Mouse (Mus musculus) stomach, embryonic 14.5 days (tissue): ENCODE measurements at regions not wholly inside any gene's neighbourhood (a gene's known extent, or its start where the extent isn't known, plus 50 kb on each side); places are given as distances from the start of the nearest gene placed in this dataset.
A peak's percentile ranks its signal among the peaks of the same experiment; 100 is the strongest.
"Not testable (repeated sequence)": the region's sequence is repeated elsewhere in the genome, so short reads cannot be mapped to it uniquely, and the experiment has no call there.

Source experiments
- ATAC-seq: fragments of 200-750 bp; cut with Nextera tagmentation; 2 replicates; pipeline ENCODE4 v1.8.0; 2017; ENCODE audit warnings: low read depth, moderate TSS enrichment; ENCODE audit not compliant: insufficient number of reproducible peaks, insufficient read depth, low FRiP score
- H3K27ac ChIP-seq: fragments of 300-500 bp; sonication (generic); 2 replicates; pipeline ENCODE4 v1.5.1; 2014; ENCODE audit warnings: mild to moderate bottlenecking, low read length, moderate library complexity, mixed read lengths
- H3K27me3 ChIP-seq: fragments of 300-500 bp; sonication (generic); 2 replicates; pipeline ENCODE4 v1.6.1; 2014; ENCODE audit warnings: low read length, control low read depth, mixed read lengths; ENCODE audit not compliant: control insufficient read depth, insufficient read depth
- H3K36me3 ChIP-seq: fragments of 300-500 bp; sonication (generic); 2 replicates; pipeline ENCODE4 v1.6.1; 2014; ENCODE audit warnings: mild to moderate bottlenecking, control low read depth, low read length, moderate library complexity, mixed read lengths; ENCODE audit not compliant: control insufficient read depth, insufficient read depth
- H3K4me1 ChIP-seq: fragments of 300-500 bp; sonication (generic); 2 replicates; pipeline ENCODE4 v1.6.1; 2014; ENCODE audit warnings: low read length, control low read depth, mixed read lengths; ENCODE audit not compliant: control insufficient read depth, insufficient read depth
- H3K4me2 ChIP-seq: fragments of 300-500 bp; sonication (generic); replicated peaks from 2 replicates; pipeline ENCODE4 v1.6.1; 2014; ENCODE audit warnings: low read depth, low read length, control low read depth
- H3K4me3 ChIP-seq: fragments of 300-500 bp; sonication (generic); 2 replicates; pipeline ENCODE4 v1.5.1; 2014; ENCODE audit warnings: low read depth, low read length, control low read depth
- H3K9ac ChIP-seq: fragments of 300-500 bp; sonication (generic); replicated peaks from 2 replicates; pipeline ENCODE4 v1.6.1; 2014; ENCODE audit warnings: low read depth, mild to moderate bottlenecking, control low read depth, low read length, moderate library complexity, mixed read lengths
- H3K9me3 ChIP-seq: fragments of 300-500 bp; sonication (generic); 2 replicates; pipeline ENCODE4 v1.6.1; 2016; ENCODE audit warnings: low read depth, low read length, control low read depth; ENCODE audit not compliant: control insufficient read depth
- WGBS: fragments of 180-500 bp; shearing (Covaris S2); extraction: QIAGEN DNeasy Blood & Tissue Kit; methylation state at CpG from one replicate; pipeline ENCODE4 v1.1.7; 2014; 5-methylcytosine and 5-hydroxymethylcytosine counted together

- not testable (repeated sequence) for ATAC-seq, H3K27me3 ChIP-seq, H3K36me3 ChIP-seq, H3K9ac ChIP-seq, H3K9me3 ChIP-seq, H3K4me3 ChIP-seq, H3K4me1 ChIP-seq, H3K4me2 ChIP-seq, H3K27ac ChIP-seq
- 70% methylated on average over 3 of the region's 3 CpGs for WGBS
Observed at GRCm38 (mm10) chr7:63994769-63995168, 56.1 kb upstream of the Klf13 start.

GRCm38 (mm10) chr7:63992155-63992554 is 53.4 kb upstream of the Klf13 start:
- WGBS = 95% methylated on average over 13 of the region's 13 CpGs
- H3K27me3 ChIP-seq = no peaks in the 10 kb centered on the region
- no peaks in the 10 kb centered on the region for H3K36me3 ChIP-seq

GRCm38 (mm10) chr7:63991085-63992010 is 52.6 kb upstream of the Klf13 start:
- no peak overlapping the region for H3K27ac ChIP-seq
- no peak overlapping the region for H3K4me3 ChIP-seq
- no peaks in the 10 kb centered on the region for H3K27me3 ChIP-seq
- 91% methylated on average over 12 of the region's 12 CpGs for WGBS
- H3K4me2 ChIP-seq = no peak overlapping the region
- no peaks in the 10 kb centered on the region for H3K36me3 ChIP-seq
- no peaks in the 10 kb centered on the region for H3K9me3 ChIP-seq
- peaks cover 3% of the 10 kb centered on the region; the same call in 1 of the 2 replicates for H3K4me1 ChIP-seq
- ATAC-seq = peak; percentile 33; the same call in 1 of the 2 replicates
- no peak overlapping the region for H3K9ac ChIP-seq

More at GRCm38 (mm10) chr7:63992155-63992554, 53.4 kb upstream of the Klf13 start:
- ATAC-seq = no peak
- Histone ChIP-seq H3K9ac (no peak overlapping the region), H3K4me3 (no peak overlapping the region), H3K4me2 (no peak overlapping the region), H3K9me3 (no peaks in the 10 kb centered on the region), H3K4me1 (no peaks in the 10 kb centered on the region), H3K27ac (no peak overlapping the region)

GRCm38 (mm10) chr7:63990312-63991028 is 51.8 kb upstream of the Klf13 start:
- WGBS = 68% methylated on average over 8 of the region's 8 CpGs
- no peaks in the 10 kb centered on the region for H3K27me3 ChIP-seq
- H3K9ac ChIP-seq = no peak overlapping the region
- no peak overlapping the region for H3K4me3 ChIP-seq
- no peak overlapping the region for H3K27ac ChIP-seq
- H3K9me3 ChIP-seq = no peaks in the 10 kb centered on the region
- H3K4me2 ChIP-seq = no peak overlapping the region
- ATAC-seq = no peak
- no peaks in the 10 kb centered on the region for H3K36me3 ChIP-seq
- peaks cover 3% of the 10 kb centered on the region; the same call in 1 of the 2 replicates for H3K4me1 ChIP-seq

GRCm38 (mm10) chr7:63989736-63990135 is 51.0 kb upstream of the Klf13 start:
- Histone ChIP-seq H3K4me1 (peaks cover 3% of the 10 kb centered on the region; the same call in 1 of the 2 replicates), H3K9ac (no peak overlapping the region), H3K4me3 (no peak overlapping the region), H3K27ac (no peak overlapping the region), H3K9me3 (no peaks in the 10 kb centered on the region), H3K27me3 (no peaks in the 10 kb centered on the region), H3K36me3 (no peaks in the 10 kb centered on the region), H3K4me2 (no peak overlapping the region)
- no peak for ATAC-seq
